In genomic region chr11:98744456-98745019, GRCm38 (mm10) we compare ENCODE assay signal across 8 mouse cellular contexts. TPM values are rescaled to one million over a fixed set of nuclear protein-coding genes. Genes with fewer than 3 reads are reported as not detected.
DNase-seq lines count a peak whose midpoint lies in the region; ATAC-seq lines count a peak whose summit lies in the region.

No protein-coding gene starts in this region.

- no peaks in the 10 kb centered on the region for H3K9me3 ChIP-seq in liver, embryonic 11.5 days (ENCODE audit: control insufficient read depth, low read length)
- H3K9me3 ChIP-seq in heart, embryonic 10.5 days: no peaks in the 10 kb centered on the region
- H3K9me3 ChIP-seq in neural tube, embryonic 15.5 days (replicated peaks): no peaks in the 10 kb centered on the region

- no peaks in the 10 kb centered on the region for H3K36me3 ChIP-seq in liver, embryonic 11.5 days (ENCODE audit: control insufficient read depth, insufficient read depth, low read length)
- H3K36me3 ChIP-seq in heart, embryonic 10.5 days: no peaks in the 10 kb centered on the region
- H3K36me3 ChIP-seq in neural tube, embryonic 15.5 days: no peaks in the 10 kb centered on the region

- 50% methylated on average over 7 of the region's 7 CpGs for WGBS in liver, embryonic 11.5 days
- WGBS in heart, embryonic 10.5 days: 34% methylated on average over 7 of the region's 7 CpGs
- 36% methylated on average over 7 of the region's 7 CpGs for WGBS in neural tube, embryonic 15.5 days

- no peak for DNase-seq in liver, embryonic 11.5 days (ENCODE audit: low spot score)
- DNase-seq in liver: no peak
- DNase-seq in heart, embryonic 10.5 days (ENCODE audit: low spot score): no peak
- peak; percentile 51 to 66 for DNase-seq in kidney, postnatal 25 days
- no peak for DNase-seq in urinary bladder, postnatal 14 days (ENCODE audit: low spot score)
- no peak for DNase-seq in adrenal gland, adult 18-20 months (ENCODE audit: low spot score in 2 of 2)
- no peak for DNase-seq in thymus, postnatal 14 days

- H3K4me1 ChIP-seq in liver, embryonic 11.5 days (replicated peaks; ENCODE audit: control insufficient read depth, insufficient read depth, low read length): peaks cover 82% of the 10 kb centered on the region
- H3K4me1 ChIP-seq in heart, embryonic 10.5 days: peaks cover 99% of the 10 kb centered on the region
- peaks cover 82% of the 10 kb centered on the region for H3K4me1 ChIP-seq in neural tube, embryonic 15.5 days

- peak overlapping the region; percentile 80 for H3K27ac ChIP-seq in liver, embryonic 11.5 days (ENCODE audit: low read depth, low read length)
- H3K27ac ChIP-seq in heart, embryonic 10.5 days: peak overlapping the region; percentile 99
- H3K27ac ChIP-seq in neural tube, embryonic 15.5 days (replicated peaks): peak overlapping the region; percentile 99

- peak overlapping the region; percentile 23; the same call in 1 of the 2 replicates for H3K9ac ChIP-seq in liver, embryonic 11.5 days (ENCODE audit: low read depth, low read length)
- H3K9ac ChIP-seq in neural tube, embryonic 15.5 days (replicated peaks): peak overlapping the region; percentile 98; the same call in 1 of the 2 replicates

- H3K4me3 ChIP-seq in liver, embryonic 11.5 days (ENCODE audit: low read depth, low read length): peak overlapping the region; percentile 94
- peak overlapping the region; percentile 86 for H3K4me3 ChIP-seq in heart, embryonic 10.5 days
- H3K4me3 ChIP-seq in neural tube, embryonic 15.5 days (replicated peaks): peak overlapping the region; percentile 92

- no peaks in the 10 kb centered on the region for H3K27me3 ChIP-seq in liver, embryonic 11.5 days (replicated peaks; ENCODE audit: control insufficient read depth, insufficient read depth, low read length)
- H3K27me3 ChIP-seq in heart, embryonic 10.5 days (ENCODE audit: insufficient read depth, poor library complexity, severe bottlenecking): no peaks in the 10 kb centered on the region
- H3K27me3 ChIP-seq in neural tube, embryonic 15.5 days (replicated peaks): no peaks in the 10 kb centered on the region

- ATAC-seq in liver, embryonic 11.5 days (replicated peaks; ENCODE audit: low FRiP score): no peak
- ATAC-seq in neural tube, embryonic 15.5 days (ENCODE audit: low FRiP score): no peak

- peak overlapping the region; percentile 98 for H3K4me2 ChIP-seq in liver, embryonic 11.5 days
- peak overlapping the region; percentile 94 for H3K4me2 ChIP-seq in neural tube, embryonic 15.5 days

RNA-seq across cellular contexts. Expression of gene Thra, which starts 4.1 kb away (rescaled TPM):
- polyA plus RNA-seq in liver, embryonic 11.5 days (2014; fragmentation: Nextera tagmentation; extraction: Ambion mirVana): 26.6 and 31.6 TPM in 2 replicates
- polyA plus RNA-seq in heart, embryonic 10.5 days (2016; fragmentation: Nextera tagmentation; extraction: Ambion mirVana): 19.2 and 23.2 TPM in 2 replicates
- polyA plus RNA-seq in neural tube, embryonic 15.5 days (2015; fragmentation: Nextera tagmentation; extraction: Ambion mirVana): 104 and 125 TPM in 2 replicates
- 10 to 100 TPM; 90.2 to 91.0 TPM for total RNA-seq in adrenal gland, adult 18-20 months (2021)

RNA-seq across cellular contexts. Expression of gene Med24, which starts 15.3 kb away (rescaled TPM):
- polyA plus RNA-seq in liver, embryonic 11.5 days (2014; fragmentation: Nextera tagmentation; extraction: Ambion mirVana): 61.9 and 63.6 TPM in 2 replicates
- 54.6 and 56.5 TPM in 2 replicates for polyA plus RNA-seq in heart, embryonic 10.5 days (2016; fragmentation: Nextera tagmentation; extraction: Ambion mirVana)
- 59.6 and 60.9 TPM in 2 replicates for polyA plus RNA-seq in neural tube, embryonic 15.5 days (2015; fragmentation: Nextera tagmentation; extraction: Ambion mirVana)
- total RNA-seq in adrenal gland, adult 18-20 months (2021): 10 to 100 TPM; 46.1 to 49.2 TPM

RNA-seq across cellular contexts. Expression of gene Nr1d1, which starts 30.6 kb away (rescaled TPM):
- 2.1 and 2.7 TPM in 2 replicates for polyA plus RNA-seq in liver, embryonic 11.5 days (2014; fragmentation: Nextera tagmentation; extraction: Ambion mirVana)
- polyA plus RNA-seq in heart, embryonic 10.5 days (2016; fragmentation: Nextera tagmentation; extraction: Ambion mirVana): 3.6 and 5.9 TPM in 2 replicates
- 3.8 and 4.0 TPM in 2 replicates for polyA plus RNA-seq in neural tube, embryonic 15.5 days (2015; fragmentation: Nextera tagmentation; extraction: Ambion mirVana)
- total RNA-seq in adrenal gland, adult 18-20 months (2021): 100 to 1,000 TPM; 226 to 232 TPM

RNA-seq across cellular contexts. Expression of gene Csf3, which starts 43.5 kb away (rescaled TPM):
- polyA plus RNA-seq in liver, embryonic 11.5 days (2014; fragmentation: Nextera tagmentation; extraction: Ambion mirVana): not detected in 2 replicates
- polyA plus RNA-seq in heart, embryonic 10.5 days (2016; fragmentation: Nextera tagmentation; extraction: Ambion mirVana): not detected in 2 replicates
- not detected in 2 replicates for polyA plus RNA-seq in neural tube, embryonic 15.5 days (2015; fragmentation: Nextera tagmentation; extraction: Ambion mirVana)
- total RNA-seq in adrenal gland, adult 18-20 months (2021): not detected

RNA-seq across cellular contexts. Expression of gene Msl1, which starts 50.8 kb away (rescaled TPM):
- 14.8 and 17.7 TPM in 2 replicates for polyA plus RNA-seq in liver, embryonic 11.5 days (2014; fragmentation: Nextera tagmentation; extraction: Ambion mirVana)
- polyA plus RNA-seq in heart, embryonic 10.5 days (2016; fragmentation: Nextera tagmentation; extraction: Ambion mirVana): 14.0 and 21.6 TPM in 2 replicates
- polyA plus RNA-seq in neural tube, embryonic 15.5 days (2015; fragmentation: Nextera tagmentation; extraction: Ambion mirVana): 27.5 and 30.1 TPM in 2 replicates
- 10 to 100 TPM; 82.3 to 97.4 TPM for total RNA-seq in adrenal gland, adult 18-20 months (2021)

Comparison
In these comparisons a context has a peak if more than half of its experiments do, and no peak if none do; other contexts are left out.
1. DNase-seq: peak in kidney, postnatal 25 days (2 of 2); none in liver, embryonic 11.5 days (single experiment), liver (single experiment), heart, embryonic 10.5 days (single experiment), urinary bladder, postnatal 14 days (single experiment), adrenal gland, adult 18-20 months (0 of 2) and thymus, postnatal 14 days (single experiment).
2. Peak in every context shown above with its lines, with median percentiles within 50 percentile points of each other: H3K27ac ChIP-seq and H3K4me3 ChIP-seq.